Mouse (Mus musculus): ENCODE data around the gene Mutyh. TPM values are rescaled to one million over a fixed set of nuclear protein-coding genes. Genes with fewer than 3 reads are reported as not detected.

Gene Mutyh
- polyA plus RNA-seq, 1 experiment: 6.3 TPM

GRCm38 (mm10) chr4:116787985-116788760, 19.4 kb upstream of the Mutyh start:
- peaks cover 22% of the 10 kb centered on the region for H3K36me3 ChIP-seq (ENCODE audit: control insufficient read depth, insufficient read depth)
- TF ChIP-seq MAX (IDR thresholded peaks at IDR 0.05) (no peak), USF1 (IDR thresholded peaks at IDR 0.05; ENCODE audit: low read depth) (no peak), FOSL1 (IDR thresholded peaks at IDR 0.05; ENCODE audit: insufficient read depth, low read length, poor library complexity, severe bottlenecking) (no peak), CTCF (IDR thresholded peaks at IDR 0.05; ENCODE audit: control insufficient read depth, insufficient read depth, insufficient read length) (no peak), CEBPB (IDR thresholded peaks at IDR 0.05; ENCODE audit: low read depth) (no peak), MYOG (IDR thresholded peaks at IDR 0.05; ENCODE audit: control insufficient read depth, extremely low read depth, insufficient read length) (no peak), MYOD1 (IDR thresholded peaks at IDR 0.05; ENCODE audit: control insufficient read depth, insufficient read length, low read depth) (no peak)
- H3K79me3 ChIP-seq (ENCODE audit: low read depth): no peaks in the 10 kb centered on the region
- no peak overlapping the region for H3ac ChIP-seq (ENCODE audit: control insufficient read depth, insufficient read length, low read depth)
- H3K4me3 ChIP-seq (ENCODE audit: insufficient read depth, poor library complexity, severe bottlenecking): no peak overlapping the region
- H3K27me3 ChIP-seq (ENCODE audit: control insufficient read depth, insufficient read depth, insufficient read length): no peaks in the 10 kb centered on the region
- peaks cover 4% of the 10 kb centered on the region for H3K79me2 ChIP-seq (ENCODE audit: control insufficient read depth, insufficient read depth)

GRCm38 (mm10) chr4:116788956-116789355, 18.6 kb upstream of the Mutyh start:
- no peaks in the 10 kb centered on the region for H3K27me3 ChIP-seq (ENCODE audit: control insufficient read depth, insufficient read depth, insufficient read length)
- no peak overlapping the region for H3K4me3 ChIP-seq (ENCODE audit: insufficient read depth, poor library complexity, severe bottlenecking)
- no peaks in the 10 kb centered on the region for H3K79me3 ChIP-seq (ENCODE audit: low read depth)
- peaks cover 26% of the 10 kb centered on the region for H3K36me3 ChIP-seq (ENCODE audit: control insufficient read depth, insufficient read depth)
- peaks cover 4% of the 10 kb centered on the region for H3K79me2 ChIP-seq (ENCODE audit: control insufficient read depth, insufficient read depth)
- TF ChIP-seq MAX (IDR thresholded peaks at IDR 0.05) (no peak), FOSL1 (IDR thresholded peaks at IDR 0.05; ENCODE audit: insufficient read depth, low read length, poor library complexity, severe bottlenecking) (no peak), USF1 (IDR thresholded peaks at IDR 0.05; ENCODE audit: low read depth) (no peak), CTCF (IDR thresholded peaks at IDR 0.05; ENCODE audit: control insufficient read depth, insufficient read depth, insufficient read length) (no peak), MYOG (IDR thresholded peaks at IDR 0.05; ENCODE audit: control insufficient read depth, extremely low read depth, insufficient read length) (no peak), MYOD1 (IDR thresholded peaks at IDR 0.05; ENCODE audit: control insufficient read depth, insufficient read length, low read depth) (no peak), CEBPB (IDR thresholded peaks at IDR 0.05; ENCODE audit: low read depth) (no peak)
- no peak overlapping the region for H3ac ChIP-seq (ENCODE audit: control insufficient read depth, insufficient read length, low read depth)

GRCm38 (mm10) chr4:116792453-116792852, 15.1 kb upstream of the Mutyh start:
- no peaks in the 10 kb centered on the region for H3K27me3 ChIP-seq (ENCODE audit: control insufficient read depth, insufficient read depth, insufficient read length)
- H3ac ChIP-seq (ENCODE audit: control insufficient read depth, insufficient read length, low read depth): no peak overlapping the region
- peaks cover 4% of the 10 kb centered on the region for H3K79me2 ChIP-seq (ENCODE audit: control insufficient read depth, insufficient read depth)
- no peak overlapping the region for H3K4me3 ChIP-seq (ENCODE audit: insufficient read depth, poor library complexity, severe bottlenecking)
- peaks cover 22% of the 10 kb centered on the region for H3K36me3 ChIP-seq (ENCODE audit: control insufficient read depth, insufficient read depth)
- no peaks in the 10 kb centered on the region for H3K79me3 ChIP-seq (ENCODE audit: low read depth)
- TF ChIP-seq MYOD1 (IDR thresholded peaks at IDR 0.05; ENCODE audit: control insufficient read depth, insufficient read length, low read depth): no peak
- TF ChIP-seq MYOG (IDR thresholded peaks at IDR 0.05; ENCODE audit: control insufficient read depth, extremely low read depth, insufficient read length): no peak
- no peak for TF ChIP-seq CEBPB (IDR thresholded peaks at IDR 0.05; ENCODE audit: low read depth)
- TF ChIP-seq MAX (IDR thresholded peaks at IDR 0.05): no peak
- TF ChIP-seq CTCF (IDR thresholded peaks at IDR 0.05; ENCODE audit: control insufficient read depth, insufficient read depth, insufficient read length): no peak
- TF ChIP-seq USF1 (IDR thresholded peaks at IDR 0.05; ENCODE audit: low read depth): no peak
- TF ChIP-seq FOSL1 (IDR thresholded peaks at IDR 0.05; ENCODE audit: insufficient read depth, low read length, poor library complexity, severe bottlenecking): no peak

- TF ChIP-seq FOSL1 (IDR thresholded peaks at IDR 0.05; ENCODE audit: insufficient read depth, low read length, poor library complexity, severe bottlenecking) (no peak), MYOG (IDR thresholded peaks at IDR 0.05; ENCODE audit: control insufficient read depth, extremely low read depth, insufficient read length) (no peak), CEBPB (IDR thresholded peaks at IDR 0.05; ENCODE audit: low read depth) (no peak), MYOD1 (IDR thresholded peaks at IDR 0.05; ENCODE audit: control insufficient read depth, insufficient read length, low read depth) (no peak)
- no peak overlapping the region for H3K4me3 ChIP-seq (ENCODE audit: insufficient read depth, poor library complexity, severe bottlenecking)
These were observed 13.2 kb upstream of the Mutyh start for GRCm38 (mm10) chr4:116794273-116794672.

GRCm38 (mm10) chr4:116796442-116797110, 10.9 kb upstream of the Mutyh start:
- Histone ChIP-seq H3K27me3 (ENCODE audit: control insufficient read depth, insufficient read depth, insufficient read length) (no peaks in the 10 kb centered on the region), H3K79me3 (ENCODE audit: low read depth) (no peaks in the 10 kb centered on the region), H3K79me2 (ENCODE audit: control insufficient read depth, insufficient read depth) (no peaks in the 10 kb centered on the region), H3K4me3 (ENCODE audit: insufficient read depth, poor library complexity, severe bottlenecking) (no peak overlapping the region), H3K36me3 (ENCODE audit: control insufficient read depth, insufficient read depth) (peaks cover 29% of the 10 kb centered on the region), H3ac (ENCODE audit: control insufficient read depth, insufficient read length, low read depth) (no peak overlapping the region)
- TF ChIP-seq FOSL1 (IDR thresholded peaks at IDR 0.05; ENCODE audit: insufficient read depth, low read length, poor library complexity, severe bottlenecking): no peak
- no peak for TF ChIP-seq MYOG (IDR thresholded peaks at IDR 0.05; ENCODE audit: control insufficient read depth, extremely low read depth, insufficient read length)
- TF ChIP-seq USF1 (IDR thresholded peaks at IDR 0.05; ENCODE audit: low read depth): no peak
- TF ChIP-seq MAX (IDR thresholded peaks at IDR 0.05): no peak
- TF ChIP-seq MYOD1 (IDR thresholded peaks at IDR 0.05; ENCODE audit: control insufficient read depth, insufficient read length, low read depth): no peak
- TF ChIP-seq CEBPB (IDR thresholded peaks at IDR 0.05; ENCODE audit: low read depth): no peak
- no peak for TF ChIP-seq CTCF (IDR thresholded peaks at IDR 0.05; ENCODE audit: control insufficient read depth, insufficient read depth, insufficient read length)

More at GRCm38 (mm10) chr4:116794273-116794672, 13.2 kb upstream of the Mutyh start:
- peaks cover 22% of the 10 kb centered on the region for H3K36me3 ChIP-seq (ENCODE audit: control insufficient read depth, insufficient read depth)
- no peak overlapping the region for H3ac ChIP-seq (ENCODE audit: control insufficient read depth, insufficient read length, low read depth)
- no peaks in the 10 kb centered on the region for H3K27me3 ChIP-seq (ENCODE audit: control insufficient read depth, insufficient read depth, insufficient read length)
- H3K79me3 ChIP-seq (ENCODE audit: low read depth): no peaks in the 10 kb centered on the region
- peaks cover 4% of the 10 kb centered on the region for H3K79me2 ChIP-seq (ENCODE audit: control insufficient read depth, insufficient read depth)

Measured in C2C12 (cell line).